Mouse (Mus musculus) embryonic facial prominence, embryonic 14.5 days (tissue): Measurements from ENCODE around the gene Clec4g. TPM values are rescaled to one million over a fixed set of nuclear protein-coding genes. Genes with fewer than 3 reads are reported as not detected.

Source experiments
- ATAC-seq: fragments of 200-750 bp; cut with Nextera tagmentation; 2 replicates; pipeline ENCODE4 v1.8.0; 2017; ENCODE audit warnings: low read depth, moderate number of reproducible peaks, moderate TSS enrichment
- DNase-seq: peaks from one replicate; pipeline ENCODE4 v3.0.0-alpha.2; 2015; ENCODE audit warnings: low spot score
- H3K27ac ChIP-seq: fragments of 300-500 bp; sonication (generic); replicated peaks from 2 replicates; pipeline ENCODE4 v1.5.1; 2014; ENCODE audit warnings: low read depth, mild to moderate bottlenecking, low read length, moderate library complexity
- H3K27me3 ChIP-seq: fragments of 300-500 bp; sonication (generic); replicated peaks from 2 replicates; pipeline ENCODE4 v1.6.1; 2014; ENCODE audit warnings: low read length; ENCODE audit not compliant: control insufficient read depth, insufficient read depth
- H3K36me3 ChIP-seq: fragments of 300-500 bp; sonication (generic); 2 replicates; pipeline ENCODE4 v1.6.1; 2014; ENCODE audit warnings: low read length, mixed read lengths; ENCODE audit not compliant: control insufficient read depth, insufficient read depth
- H3K4me1 ChIP-seq: fragments of 300-500 bp; sonication (generic); 2 replicates; pipeline ENCODE4 v1.6.1; 2014; ENCODE audit warnings: antibody characterized with exemption, low read length; ENCODE audit not compliant: control insufficient read depth, insufficient read depth
- H3K4me2 ChIP-seq: fragments of 300-500 bp; sonication (generic); 2 replicates; pipeline ENCODE4 v1.6.1; 2014; ENCODE audit warnings: low read depth, mild to moderate bottlenecking, low read length, moderate library complexity, mixed read lengths
- H3K4me3 ChIP-seq: fragments of 300-500 bp; sonication (generic); 2 replicates; pipeline ENCODE4 v1.5.1; 2014; ENCODE audit warnings: low read depth, mild to moderate bottlenecking, low read length
- H3K9ac ChIP-seq: fragments of 300-500 bp; sonication (generic); 2 replicates; pipeline ENCODE4 v1.6.1; 2014; ENCODE audit warnings: low read depth, mild to moderate bottlenecking, low read length, moderate library complexity, mixed read lengths
- H3K9me3 ChIP-seq: fragments of 300-500 bp; sonication (generic); 2 replicates; pipeline ENCODE4 v1.6.1; 2016; ENCODE audit warnings: low read length; ENCODE audit not compliant: control insufficient read depth
- WGBS: fragments of 180-500 bp; shearing (Covaris S2); extraction: QIAGEN DNeasy Blood & Tissue Kit; methylation state at CpG from one replicate; pipeline ENCODE4 v1.1.7; 2014; 5-methylcytosine and 5-hydroxymethylcytosine counted together
- polyA plus RNA-seq: library from polyadenylated mRNA; unstranded; fragments of >200 nt; fragmentation: Nextera tagmentation; extraction: Ambion mirVana; gene quantifications from 2 replicates; pipeline ENCODE4 v1.2.1, GENCODE M21; 2014

Gene Clec4g
- polyA plus RNA-seq, 1 experiment from 2014 or later: not detected

DNA sequence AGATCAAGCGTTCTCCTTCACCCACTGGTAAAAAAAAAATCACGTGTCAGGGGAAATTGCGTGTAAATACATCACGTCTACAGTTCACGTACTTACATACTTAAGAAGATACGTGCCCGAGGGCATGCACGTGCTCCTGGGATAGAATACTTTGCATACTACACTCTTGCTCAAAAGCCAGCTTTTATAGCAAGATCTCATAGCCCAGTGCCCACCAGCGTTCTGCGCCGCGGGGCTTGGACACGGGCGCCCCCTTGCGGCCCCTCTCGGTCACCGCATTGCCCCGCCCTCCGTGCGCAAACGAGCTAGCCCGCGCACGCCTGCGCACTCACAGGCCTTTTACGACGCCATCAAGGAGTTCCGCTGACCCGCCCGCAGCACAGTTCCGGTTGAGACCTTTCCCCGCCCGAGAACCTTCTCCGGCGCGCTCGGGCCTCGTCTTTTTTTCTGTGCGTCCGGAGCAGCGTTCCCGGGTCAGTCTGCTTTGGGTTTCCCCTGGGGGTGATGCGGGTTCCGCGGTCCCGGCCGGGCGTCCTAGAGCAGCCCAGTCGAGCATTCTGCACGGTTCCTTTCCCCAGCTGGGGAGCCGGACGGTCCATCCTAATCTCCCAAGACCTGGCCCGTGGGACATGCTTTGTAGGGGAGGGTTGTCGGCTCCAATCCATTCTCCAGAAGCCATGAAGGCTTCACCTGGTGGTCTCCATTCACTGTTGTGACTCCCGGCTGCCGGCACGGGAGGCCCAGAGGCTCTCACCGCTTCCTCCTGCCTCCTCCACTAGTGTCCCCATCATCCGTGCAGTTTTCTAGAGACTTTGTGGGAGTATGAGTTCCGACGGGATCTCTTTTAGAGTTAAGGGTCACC, 44.1 kb downstream of the Clec4g start, which contains the start of gene Trappc5:
TSS of gene Trappc5 (plus strand) at position 169 of the 862 bp plus-strand sequence.
- WGBS: under 1% methylated on average over 59 of the region's 61 CpGs

DNA sequence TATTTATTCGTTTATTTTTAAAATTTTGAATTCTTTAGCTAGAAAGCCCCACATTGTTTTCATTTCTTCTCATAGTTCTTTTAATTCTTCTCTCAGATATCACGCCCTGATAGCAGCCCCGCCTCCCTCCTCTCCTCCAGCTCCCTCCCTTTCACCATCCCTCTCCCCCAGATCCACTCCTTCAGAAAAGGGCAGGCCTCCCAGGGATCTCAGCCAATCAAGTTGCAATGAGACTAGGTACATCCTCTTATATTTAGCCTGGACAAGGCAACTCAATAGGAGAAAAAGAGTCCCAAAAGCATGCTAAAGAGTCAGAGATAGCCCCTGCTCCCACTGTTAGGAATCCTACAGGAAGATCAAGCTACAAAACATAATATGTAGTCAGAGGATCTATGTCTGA, 45.8 kb downstream of the Clec4g start:
- H3K27ac ChIP-seq: no peak overlapping the region
- 56% methylated on average over 3 of the region's 3 CpGs for WGBS
- no peaks in the 10 kb centered on the region for H3K9me3 ChIP-seq
- ATAC-seq (no peak), DNase-seq (no peak)
- peaks cover 10% of the 10 kb centered on the region for H3K36me3 ChIP-seq
- H3K4me2 ChIP-seq: no peak overlapping the region
- H3K4me3 ChIP-seq: no peak overlapping the region
- H3K27me3 ChIP-seq: no peaks in the 10 kb centered on the region
- H3K9ac ChIP-seq: no peak overlapping the region
- H3K4me1 ChIP-seq: peaks cover 11% of the 10 kb centered on the region; the same call in 1 of the 2 replicates

More for the DNA sequence above, 44.1 kb downstream of the Clec4g start, which contains the start of gene Trappc5:
- Histone ChIP-seq H3K36me3 (peaks cover 26% of the 10 kb centered on the region), H3K4me3 (peak within 1 kb of the TSS; percentile 98), H3K9ac (peak within 1 kb of the TSS; percentile 94), H3K27ac (peak within 1 kb of the TSS; percentile 87), H3K27me3 (no peaks in the 10 kb centered on the region), H3K4me2 (peak within 1 kb of the TSS; percentile 84), H3K4me1 (peaks cover 11% of the 10 kb centered on the region; the same call in 1 of the 2 replicates), H3K9me3 (no peaks in the 10 kb centered on the region)
- ATAC-seq (peak; percentile 90), DNase-seq (peak; percentile 97)

DNA sequence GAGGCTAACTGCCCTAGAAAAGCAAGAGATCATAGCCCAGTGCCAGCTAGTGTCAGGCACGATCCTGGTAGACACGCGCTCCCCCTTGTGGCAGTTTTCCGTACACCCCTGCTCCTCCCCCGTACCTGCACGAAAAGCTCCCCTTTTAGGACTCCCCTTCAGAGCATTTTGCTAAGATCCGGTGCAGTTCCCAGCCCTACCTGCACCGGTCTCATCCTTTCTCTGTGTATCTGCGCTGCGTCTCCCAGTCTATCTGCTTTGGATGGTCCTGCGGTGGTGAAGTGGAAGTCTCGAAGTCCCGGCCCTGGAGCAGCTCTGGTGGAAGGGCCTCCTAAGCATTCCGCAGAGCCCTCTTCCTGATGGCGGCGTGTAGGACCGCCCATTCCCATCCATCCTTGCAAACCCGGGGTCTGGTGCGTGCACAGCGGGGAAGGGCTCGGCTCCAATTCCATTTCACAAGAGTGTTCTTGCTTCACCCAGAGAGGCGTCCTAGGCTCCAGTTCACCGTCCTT, 48.4 kb downstream of the Clec4g start, which contains the start of gene Fcor:
TSS of gene Fcor (minus strand) at position 383 of the 512 bp plus-strand sequence.
- H3K9ac ChIP-seq: peak within 1 kb of the TSS; percentile 67
- under 1% methylated on average over 23 of the region's 23 CpGs for WGBS
- H3K4me3 ChIP-seq: peak within 1 kb of the TSS; percentile 53

DNA sequence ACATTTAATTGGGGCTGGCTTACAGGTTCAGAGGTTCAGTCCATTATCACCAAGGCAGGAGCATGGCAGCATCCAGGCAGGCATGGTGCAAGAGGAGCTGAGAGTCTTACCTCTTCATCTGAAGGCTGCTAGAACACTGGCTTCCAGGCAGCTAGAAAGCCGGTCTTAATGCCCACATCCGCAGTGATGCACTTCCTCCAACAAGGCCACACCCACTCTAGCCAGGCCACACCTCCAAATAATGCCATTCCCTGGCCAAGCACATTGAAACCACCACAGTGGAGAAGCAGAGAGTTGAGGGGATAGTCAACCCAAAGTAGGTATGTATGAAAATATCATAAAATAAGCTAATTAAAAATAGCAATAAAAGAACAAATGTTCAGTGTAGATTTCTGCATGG, 50.1 kb downstream of the Clec4g start:
- Histone ChIP-seq H3K27me3 (no peaks in the 10 kb centered on the region), H3K27ac (no peak overlapping the region), H3K9ac (no peak overlapping the region), H3K36me3 (no peaks in the 10 kb centered on the region), H3K4me1 (no peaks in the 10 kb centered on the region; the same call in 1 of the 2 replicates), H3K4me2 (no peak overlapping the region), H3K9me3 (no peaks in the 10 kb centered on the region), H3K4me3 (no peak overlapping the region)
- 69% methylated on average over 2 of the region's 2 CpGs for WGBS
- DNase-seq: no peak
- no peak for ATAC-seq

More for the DNA sequence above, 48.4 kb downstream of the Clec4g start, which contains the start of gene Fcor:
- peak within 1 kb of the TSS; percentile 60 for H3K4me2 ChIP-seq
- DNase-seq: peak; percentile 89
- ATAC-seq: peak; percentile 90
- H3K27ac ChIP-seq: peak within 1 kb of the TSS; percentile 24
- H3K36me3 ChIP-seq: no peaks in the 10 kb centered on the region
- H3K4me1 ChIP-seq: no peaks in the 10 kb centered on the region; the same call in 1 of the 2 replicates
- no peaks in the 10 kb centered on the region for H3K27me3 ChIP-seq
- H3K9me3 ChIP-seq: no peaks in the 10 kb centered on the region

DNA sequence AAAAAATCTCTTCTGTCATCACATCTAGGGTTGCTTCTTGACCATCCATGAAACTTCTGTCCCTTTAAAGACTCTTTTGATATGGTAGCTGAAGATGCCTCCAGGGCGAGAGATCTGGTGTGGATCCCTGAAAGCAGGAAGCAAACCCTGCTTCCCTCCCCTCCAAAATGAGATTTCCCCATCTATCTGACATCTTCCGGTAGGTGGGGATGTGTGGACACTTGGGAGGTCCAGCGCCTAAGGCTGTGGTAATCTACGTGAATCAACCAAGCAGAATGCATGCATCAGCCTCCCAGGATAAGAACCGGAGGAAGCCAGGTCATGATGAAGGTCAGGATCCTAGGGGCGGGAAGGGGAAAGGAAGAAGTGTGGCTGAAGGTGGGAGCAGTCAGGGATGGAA, 54.9 kb downstream of the Clec4g start, which contains the start of gene Mcemp1:
TSS of gene Mcemp1 (plus strand) at position 248 of the 400 bp plus-strand sequence.
- H3K27ac ChIP-seq: no peak within 1 kb of the TSS
- H3K9ac ChIP-seq: no peak within 1 kb of the TSS
- H3K9me3 ChIP-seq: no peaks in the 10 kb centered on the region
- ATAC-seq (no peak), DNase-seq (no peak)
- WGBS: 54% methylated on average over 6 of the region's 6 CpGs
- H3K4me2 ChIP-seq: no peak within 1 kb of the TSS
- no peaks in the 10 kb centered on the region for H3K4me1 ChIP-seq
- no peaks in the 10 kb centered on the region for H3K27me3 ChIP-seq
- no peaks in the 10 kb centered on the region for H3K36me3 ChIP-seq
- H3K4me3 ChIP-seq: no peak within 1 kb of the TSS

DNA sequence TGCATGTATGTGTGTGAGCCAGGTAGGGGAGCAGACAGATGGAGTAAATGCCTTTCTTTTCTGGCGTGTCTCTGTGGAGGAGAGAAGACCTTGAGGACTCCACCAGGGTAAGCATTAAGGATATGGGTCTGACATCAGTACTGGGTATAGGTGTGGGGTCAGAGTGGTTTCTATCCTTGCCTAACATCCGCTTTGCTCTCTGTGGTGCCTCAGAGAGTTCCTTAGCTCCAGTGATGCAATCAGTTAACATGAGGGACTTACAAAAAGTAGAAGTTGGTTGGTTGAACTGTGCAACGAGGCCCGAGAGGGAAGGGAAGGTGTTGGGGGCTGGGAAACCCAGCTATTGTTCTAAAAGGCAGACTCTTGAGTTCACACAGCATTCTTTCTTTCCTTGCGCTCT, 56.0 kb downstream of the Clec4g start:
- WGBS: 51% methylated on average over 5 of the region's 5 CpGs
- ATAC-seq (no peak), DNase-seq (no peak)
- no peak overlapping the region for H3K4me3 ChIP-seq
- H3K4me1 ChIP-seq: no peaks in the 10 kb centered on the region
- no peaks in the 10 kb centered on the region for H3K27me3 ChIP-seq
- no peaks in the 10 kb centered on the region for H3K36me3 ChIP-seq
- H3K9ac ChIP-seq: no peak overlapping the region
- no peak overlapping the region for H3K4me2 ChIP-seq
- no peak overlapping the region for H3K27ac ChIP-seq
- H3K9me3 ChIP-seq: no peaks in the 10 kb centered on the region

DNA sequence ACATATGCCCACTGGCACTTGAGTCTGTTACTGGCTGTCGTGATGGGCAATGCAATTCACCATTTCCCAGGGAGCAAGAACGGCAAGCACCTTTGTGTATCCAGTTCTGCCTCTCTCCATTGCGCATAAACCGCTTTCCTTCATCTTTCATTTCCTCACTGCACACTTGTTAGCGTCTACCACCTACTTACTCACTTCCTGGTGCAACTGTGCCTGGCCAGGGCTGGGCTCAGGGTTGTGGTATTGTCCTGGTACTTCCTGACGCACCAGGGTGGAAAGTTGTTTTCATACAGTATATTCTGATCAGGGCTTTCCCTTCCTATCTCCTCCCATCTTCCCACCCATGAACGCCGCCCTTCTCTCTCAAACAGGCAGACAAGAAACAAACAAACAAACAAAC, 59.6 kb downstream of the Clec4g start:
- Histone ChIP-seq H3K9me3 (no peaks in the 10 kb centered on the region), H3K4me2 (no peak overlapping the region), H3K4me1 (no peaks in the 10 kb centered on the region), H3K27ac (no peak overlapping the region), H3K4me3 (no peak overlapping the region), H3K27me3 (no peaks in the 10 kb centered on the region), H3K9ac (no peak overlapping the region), H3K36me3 (no peaks in the 10 kb centered on the region)
- DNase-seq (no peak), ATAC-seq (no peak)
- WGBS: 72% methylated on average over 8 of the region's 8 CpGs
